Mouse (Mus musculus): ENCODE measurements at regions not wholly inside any gene's neighbourhood (a gene's known extent, or its start where the extent isn't known, plus 50 kb on each side); places are given as distances from the start of the nearest gene placed in this dataset.

DNA sequence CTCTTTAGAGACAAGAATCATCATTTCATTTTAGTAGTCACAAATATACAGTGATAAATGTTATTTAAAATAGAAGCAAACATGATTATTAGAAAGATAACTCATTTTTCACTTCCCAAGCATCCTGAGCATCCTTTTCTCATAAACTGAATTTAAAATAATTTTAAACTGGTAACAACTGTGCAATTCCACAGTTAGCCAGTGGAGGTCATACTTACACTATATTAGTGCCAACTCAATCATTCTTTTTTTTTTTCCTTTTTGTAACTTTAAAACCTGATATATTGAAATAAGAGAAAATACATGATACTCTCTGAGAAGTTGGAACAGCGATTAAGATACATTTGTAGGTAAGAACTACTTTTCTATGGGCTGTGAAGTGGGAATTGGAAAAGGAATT, 113.2 kb upstream of the Gm17509 start:
- Histone ChIP-seq H3K4me3 (replicated peaks) (no peak overlapping the region), H3K27me3 (no peaks in the 10 kb centered on the region), H3K4me2 (replicated peaks) (no peak overlapping the region), H3K36me3 (no peaks in the 10 kb centered on the region), H3K9me3 (no peaks in the 10 kb centered on the region), H3K9ac (replicated peaks) (no peak overlapping the region), H3K4me1 (replicated peaks) (no peaks in the 10 kb centered on the region), H3K27ac (no peak overlapping the region)
- WGBS = 15% methylated on average over 1 of the region's 1 CpGs
- no peak for ATAC-seq

DNA sequence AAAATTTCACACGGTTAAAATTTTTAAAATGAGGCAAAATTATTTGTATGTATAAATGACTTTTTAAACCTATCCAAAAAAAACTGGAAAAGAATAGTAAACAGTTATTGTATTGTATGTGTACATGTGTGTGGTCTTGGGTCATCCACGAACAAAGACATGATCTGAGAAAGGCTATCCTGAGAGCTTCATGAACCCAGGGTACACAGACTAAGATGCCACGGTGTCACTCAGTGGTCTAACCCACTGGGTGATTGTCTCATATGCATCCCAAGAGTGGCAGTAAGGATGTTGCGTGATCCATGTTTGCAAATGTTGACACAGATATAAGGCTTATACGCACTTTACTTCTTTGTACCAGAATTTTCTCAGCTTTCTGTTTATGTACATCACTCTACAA, 113.7 kb upstream of the Gm17509 start:
- H3K4me2 ChIP-seq (replicated peaks) = no peak overlapping the region
- H3K4me1 ChIP-seq (replicated peaks) = no peaks in the 10 kb centered on the region
- no peak for ATAC-seq
- no peaks in the 10 kb centered on the region for H3K9me3 ChIP-seq
- H3K27ac ChIP-seq = no peak overlapping the region
- H3K36me3 ChIP-seq = no peaks in the 10 kb centered on the region
- 90% methylated on average over 5 of the region's 5 CpGs for WGBS
- H3K27me3 ChIP-seq = no peaks in the 10 kb centered on the region
- H3K4me3 ChIP-seq (replicated peaks) = no peak overlapping the region
- no peak overlapping the region for H3K9ac ChIP-seq (replicated peaks)

DNA sequence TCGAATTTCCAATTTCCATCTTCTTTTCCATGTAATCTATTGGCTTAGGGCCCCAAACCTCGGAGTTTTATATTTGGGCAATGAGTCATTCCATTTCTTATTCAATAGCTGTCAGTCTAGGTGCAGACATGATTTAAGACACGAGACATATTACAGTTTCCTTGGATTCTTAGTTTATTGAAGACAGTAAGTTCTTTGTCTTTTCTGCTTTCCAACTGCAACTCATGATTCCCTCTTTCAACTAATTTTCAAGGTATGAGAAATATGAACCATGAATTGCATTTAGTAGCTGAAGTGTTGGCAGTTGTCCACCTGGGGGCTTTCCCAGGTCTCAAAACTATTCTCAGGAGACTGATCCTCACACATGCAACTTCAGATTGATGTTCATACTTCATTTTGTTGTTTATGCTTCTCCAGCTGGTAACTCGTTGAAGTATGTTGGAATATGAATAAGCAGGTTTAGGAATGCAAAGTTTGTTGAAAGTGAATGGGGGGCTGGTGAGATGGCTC, 160.3 kb upstream of the Gm17509 start:
- Histone ChIP-seq H3K27me3 (no peaks in the 10 kb centered on the region), H3K4me2 (replicated peaks) (no peak overlapping the region), H3K9ac (replicated peaks) (no peak overlapping the region), H3K27ac (no peak overlapping the region), H3K9me3 (no peaks in the 10 kb centered on the region), H3K4me3 (replicated peaks) (no peak overlapping the region), H3K4me1 (replicated peaks) (no peaks in the 10 kb centered on the region), H3K36me3 (no peaks in the 10 kb centered on the region)
- ATAC-seq = no peak
- WGBS = 86% methylated on average over 4 of the region's 4 CpGs

DNA sequence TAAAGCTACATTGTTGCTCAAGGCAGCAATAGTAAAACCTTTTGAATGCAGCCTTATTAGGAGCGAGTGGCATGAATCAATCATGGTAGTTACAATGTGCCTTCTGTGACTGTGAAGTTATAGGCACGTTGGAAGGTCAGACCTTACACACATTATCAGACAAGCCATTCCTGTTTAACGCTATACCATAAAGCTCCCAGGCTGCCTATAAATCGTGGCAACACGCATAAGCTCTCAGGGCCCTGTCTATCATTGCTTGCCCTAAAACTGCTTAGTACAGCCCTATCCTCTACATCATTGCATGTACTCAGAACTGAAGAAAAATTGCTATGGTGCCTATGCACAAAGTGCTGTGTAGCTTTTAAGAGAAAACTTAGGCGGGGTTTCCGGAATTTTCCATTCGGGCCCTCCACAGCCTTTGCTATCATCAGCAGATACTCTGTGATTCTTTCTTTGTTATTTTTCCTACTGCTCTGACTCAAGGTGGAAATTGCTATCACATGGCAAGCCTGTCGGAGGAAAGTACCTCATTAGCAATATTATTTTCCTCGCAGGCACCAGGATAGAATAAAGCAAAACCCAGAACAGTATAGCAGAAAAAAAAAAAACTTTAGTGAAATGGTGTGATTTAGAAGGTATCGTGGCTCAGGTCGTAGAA, 162.7 kb upstream of the Gm17509 start:
- 86% methylated on average over 12 of the region's 12 CpGs for WGBS
- 0 out of 2 replicates have a peak, but pooled peaks have one; percentile 40 for ATAC-seq

DNA sequence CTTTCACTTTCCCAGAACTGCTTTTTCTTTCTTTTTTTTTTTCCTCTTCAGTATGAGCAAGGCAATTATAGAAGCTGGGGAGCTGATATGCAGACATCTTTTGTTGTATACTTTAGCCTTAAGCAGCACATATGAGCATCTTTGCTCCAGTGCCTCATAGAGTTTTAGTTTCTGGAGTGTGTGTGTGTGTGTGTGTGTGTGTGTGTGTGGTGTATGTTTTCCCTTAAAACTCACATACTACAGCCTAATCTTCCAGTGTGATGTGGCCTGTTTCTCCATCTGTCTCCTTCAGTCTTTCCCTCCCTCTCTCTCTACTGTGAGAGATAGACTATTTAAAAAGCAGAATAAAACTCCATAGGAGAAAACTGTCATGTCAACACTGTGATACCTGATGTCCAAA, 169.4 kb upstream of the Gm17509 start:
- Histone ChIP-seq H3K4me2 (replicated peaks) (no peak overlapping the region), H3K4me3 (replicated peaks) (no peak overlapping the region), H3K36me3 (no peaks in the 10 kb centered on the region), H3K4me1 (replicated peaks) (no peaks in the 10 kb centered on the region), H3K9me3 (no peaks in the 10 kb centered on the region), H3K27me3 (no peaks in the 10 kb centered on the region), H3K9ac (replicated peaks) (no peak overlapping the region), H3K27ac (no peak overlapping the region)
- ATAC-seq = no peak

More for the DNA sequence above, 162.7 kb upstream of the Gm17509 start:
- H3K9ac ChIP-seq (replicated peaks) = no peak overlapping the region
- H3K4me3 ChIP-seq (replicated peaks) = no peak overlapping the region
- no peaks in the 10 kb centered on the region for H3K36me3 ChIP-seq
- H3K9me3 ChIP-seq = no peaks in the 10 kb centered on the region
- no peak overlapping the region for H3K27ac ChIP-seq
- no peak overlapping the region for H3K4me2 ChIP-seq (replicated peaks)
- no peaks in the 10 kb centered on the region for H3K4me1 ChIP-seq (replicated peaks)
- no peaks in the 10 kb centered on the region for H3K27me3 ChIP-seq

DNA sequence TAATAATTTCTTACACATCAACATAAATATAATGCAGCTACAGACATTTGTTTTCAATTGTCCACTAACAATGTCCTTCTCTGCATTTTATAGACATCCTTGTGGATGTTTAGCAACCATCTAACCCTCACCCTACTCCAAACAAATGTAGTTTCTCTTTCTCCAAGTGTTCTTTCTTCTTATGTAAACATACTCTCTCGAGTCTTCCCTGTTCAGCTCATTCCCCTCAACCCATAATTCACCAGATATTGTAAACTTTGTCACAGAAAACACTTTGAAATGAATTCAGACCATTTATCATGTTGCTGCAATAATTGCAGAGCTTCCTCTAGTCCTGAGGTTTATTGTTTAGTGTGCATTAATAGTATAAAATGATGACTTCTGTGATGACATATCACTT, 172.6 kb upstream of the Gm17509 start:
- Histone ChIP-seq H3K9me3 (no peaks in the 10 kb centered on the region), H3K4me3 (replicated peaks) (no peak overlapping the region), H3K4me1 (replicated peaks) (no peaks in the 10 kb centered on the region), H3K36me3 (no peaks in the 10 kb centered on the region), H3K27me3 (no peaks in the 10 kb centered on the region), H3K9ac (replicated peaks) (no peak overlapping the region), H3K27ac (no peak overlapping the region), H3K4me2 (replicated peaks) (no peak overlapping the region)
- 64% methylated on average over 1 of the region's 1 CpGs for WGBS
- ATAC-seq = no peak

DNA sequence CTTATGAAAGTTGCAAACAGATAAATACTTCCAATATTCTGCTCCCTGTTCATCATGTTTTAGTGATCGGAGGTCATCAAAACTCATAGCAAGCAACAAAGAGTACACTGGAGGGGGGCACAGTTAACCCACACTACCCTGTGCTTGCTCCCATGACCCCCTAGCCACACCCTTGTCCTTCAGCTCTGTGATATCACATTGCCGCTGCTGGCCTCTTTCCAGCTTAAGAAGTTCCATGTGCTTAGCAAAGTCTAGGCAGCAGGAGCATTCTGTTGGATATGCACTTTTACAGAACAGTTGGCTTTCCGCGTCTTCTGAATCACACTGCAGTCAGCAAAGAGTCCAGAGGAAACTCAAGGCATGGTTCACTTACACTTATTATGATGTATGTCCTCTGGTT, 180.4 kb upstream of the Gm17509 start:
- H3K4me3 ChIP-seq (replicated peaks) = no peak overlapping the region
- H3K27ac ChIP-seq = no peak overlapping the region
- no peak overlapping the region for H3K4me2 ChIP-seq (replicated peaks)
- no peaks in the 10 kb centered on the region for H3K36me3 ChIP-seq
- no peaks in the 10 kb centered on the region for H3K9me3 ChIP-seq
- no peak for ATAC-seq
- no peak overlapping the region for H3K9ac ChIP-seq (replicated peaks)
- H3K4me1 ChIP-seq (replicated peaks) = no peaks in the 10 kb centered on the region
- WGBS = 86% methylated on average over 4 of the region's 4 CpGs
- H3K27me3 ChIP-seq = no peaks in the 10 kb centered on the region

DNA sequence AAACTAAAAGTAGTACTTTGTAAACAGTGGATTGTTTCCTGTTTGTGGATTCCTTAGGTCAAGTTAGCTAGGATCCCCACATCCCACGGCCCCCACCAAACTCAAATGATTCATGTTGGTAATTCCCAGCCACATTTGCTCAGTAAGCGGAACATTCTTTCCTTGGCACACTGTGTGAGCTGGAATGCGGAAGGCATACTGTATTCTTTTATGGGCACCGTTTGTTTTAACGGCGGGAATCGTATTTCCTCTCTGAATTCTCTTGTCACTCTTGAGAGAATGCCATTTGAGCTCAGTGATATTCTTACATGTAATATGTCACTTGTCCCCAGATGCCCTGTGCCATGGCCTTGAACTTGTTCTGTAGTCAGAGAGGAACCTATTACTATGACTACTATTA, 189.1 kb upstream of the Gm17509 start:
- no peak overlapping the region for H3K4me3 ChIP-seq (replicated peaks)
- H3K9me3 ChIP-seq = no peaks in the 10 kb centered on the region
- 89% methylated on average over 7 of the region's 7 CpGs for WGBS
- no peak overlapping the region for H3K27ac ChIP-seq
- no peak overlapping the region for H3K9ac ChIP-seq (replicated peaks)
- no peaks in the 10 kb centered on the region for H3K4me1 ChIP-seq (replicated peaks)
- no peak for ATAC-seq
- H3K36me3 ChIP-seq = no peaks in the 10 kb centered on the region
- H3K27me3 ChIP-seq = no peaks in the 10 kb centered on the region
- no peak overlapping the region for H3K4me2 ChIP-seq (replicated peaks)

DNA sequence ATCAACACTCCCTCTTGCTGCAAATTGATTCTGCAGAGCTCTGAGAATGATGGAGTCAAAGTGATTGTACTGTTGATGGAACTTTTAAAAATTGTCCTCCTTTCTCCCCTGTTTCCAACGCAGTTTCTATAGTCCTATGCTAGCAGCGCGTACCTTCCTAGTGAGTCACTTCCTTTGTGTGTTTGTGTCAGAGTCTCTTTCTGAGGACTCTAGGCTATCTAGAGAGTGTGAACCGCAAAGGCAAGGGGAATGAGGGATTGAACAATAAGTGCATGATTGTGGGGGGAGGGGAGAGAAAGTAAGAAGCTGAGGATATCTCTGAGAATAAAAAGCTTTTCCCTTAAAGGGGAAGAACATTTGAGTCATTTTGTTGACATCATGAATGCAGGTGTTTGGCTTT, 188.5 kb upstream of the Hcn1 start:
- H3K4me2 ChIP-seq (replicated peaks) = no peak overlapping the region
- H3K4me1 ChIP-seq (replicated peaks) = no peaks in the 10 kb centered on the region
- H3K9me3 ChIP-seq = no peaks in the 10 kb centered on the region
- no peak overlapping the region for H3K9ac ChIP-seq (replicated peaks)
- no peak overlapping the region for H3K27ac ChIP-seq
- H3K36me3 ChIP-seq = no peaks in the 10 kb centered on the region
- no peak overlapping the region for H3K4me3 ChIP-seq (replicated peaks)
- WGBS = 88% methylated on average over 4 of the region's 4 CpGs
- H3K27me3 ChIP-seq = no peaks in the 10 kb centered on the region
- no peak for ATAC-seq

DNA sequence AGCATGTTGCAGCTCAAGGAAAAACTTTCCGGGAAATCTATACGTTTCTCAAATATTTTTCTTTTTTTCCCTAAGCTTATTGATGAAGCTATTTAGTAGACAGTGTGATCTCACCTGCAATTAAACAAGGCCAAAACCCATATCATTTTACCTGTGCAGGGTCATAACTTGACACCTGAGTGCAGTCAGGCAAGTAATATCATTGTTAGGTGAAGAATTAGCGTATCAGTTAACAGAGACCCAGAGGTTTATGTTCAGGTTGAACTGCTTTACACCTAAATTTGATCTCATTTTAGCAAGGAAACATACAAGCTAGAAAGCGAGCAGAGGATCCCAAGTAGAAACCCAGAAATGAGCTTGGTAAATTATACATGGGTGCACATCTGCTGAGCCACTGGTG, 178.6 kb upstream of the Hcn1 start:
- H3K9ac ChIP-seq (replicated peaks) = no peak overlapping the region
- no peaks in the 10 kb centered on the region for H3K4me1 ChIP-seq (replicated peaks)
- ATAC-seq = no peak
- H3K36me3 ChIP-seq = no peaks in the 10 kb centered on the region
- H3K4me3 ChIP-seq (replicated peaks) = no peak overlapping the region
- H3K27ac ChIP-seq = no peak overlapping the region
- 95% methylated on average over 4 of the region's 4 CpGs for WGBS
- H3K4me2 ChIP-seq (replicated peaks) = no peak overlapping the region
- no peaks in the 10 kb centered on the region for H3K9me3 ChIP-seq
- H3K27me3 ChIP-seq = no peaks in the 10 kb centered on the region

DNA sequence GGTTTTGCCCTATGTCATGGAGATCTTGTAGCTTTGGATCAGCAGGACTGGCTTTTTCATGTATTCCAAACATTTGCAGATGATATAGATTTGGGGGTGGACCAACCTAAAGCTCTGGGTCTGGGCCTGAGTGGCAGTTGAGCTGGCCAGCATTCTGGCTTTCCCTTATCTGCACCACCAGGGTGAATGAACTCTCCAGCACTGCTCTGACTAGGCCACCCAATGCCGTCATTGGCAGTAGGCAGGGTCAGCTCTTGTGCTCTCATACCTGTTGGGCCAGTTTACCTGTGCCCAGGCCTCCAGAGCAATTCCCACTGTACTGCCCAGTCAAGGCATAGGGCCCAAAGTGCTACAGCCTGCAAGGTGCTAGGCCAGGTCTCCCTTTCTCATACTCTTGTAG, 177.1 kb upstream of the Hcn1 start:
- Histone ChIP-seq H3K36me3 (no peaks in the 10 kb centered on the region), H3K9ac (replicated peaks) (no peak overlapping the region), H3K4me2 (replicated peaks) (no peak overlapping the region), H3K4me3 (replicated peaks) (no peak overlapping the region), H3K27me3 (no peaks in the 10 kb centered on the region), H3K27ac (no peak overlapping the region), H3K4me1 (replicated peaks) (no peaks in the 10 kb centered on the region), H3K9me3 (no peaks in the 10 kb centered on the region)
- peak; percentile 34; the same call in 1 of the 2 replicates for ATAC-seq
- WGBS = 88% methylated on average over 1 of the region's 1 CpGs

DNA sequence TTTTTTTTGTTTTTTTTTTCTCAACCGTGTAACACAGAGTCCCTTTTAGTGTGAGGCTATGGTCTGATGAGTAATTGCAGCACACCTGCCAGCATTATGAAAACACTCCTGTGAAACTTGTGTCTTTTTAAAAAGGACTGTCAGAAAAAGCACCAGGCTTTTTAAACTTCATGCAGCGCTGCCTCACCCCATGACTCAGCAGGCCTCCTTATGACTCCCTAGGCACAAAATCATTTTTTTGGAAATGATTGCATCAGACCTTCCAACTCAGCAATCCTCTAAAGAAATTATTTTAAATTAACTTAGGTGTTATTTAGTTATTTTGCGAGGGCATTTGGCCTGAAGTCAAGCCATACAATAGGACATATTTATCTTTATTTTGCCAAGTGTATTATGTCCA, 134.7 kb upstream of the Hcn1 start:
- Histone ChIP-seq H3K9me3 (no peaks in the 10 kb centered on the region), H3K4me2 (replicated peaks) (no peak overlapping the region), H3K36me3 (no peaks in the 10 kb centered on the region), H3K27ac (no peak overlapping the region), H3K27me3 (no peaks in the 10 kb centered on the region), H3K4me3 (replicated peaks) (no peak overlapping the region), H3K9ac (replicated peaks) (no peak overlapping the region), H3K4me1 (replicated peaks) (no peaks in the 10 kb centered on the region)
- ATAC-seq = no peak
- 84% methylated on average over 3 of the region's 3 CpGs for WGBS

DNA sequence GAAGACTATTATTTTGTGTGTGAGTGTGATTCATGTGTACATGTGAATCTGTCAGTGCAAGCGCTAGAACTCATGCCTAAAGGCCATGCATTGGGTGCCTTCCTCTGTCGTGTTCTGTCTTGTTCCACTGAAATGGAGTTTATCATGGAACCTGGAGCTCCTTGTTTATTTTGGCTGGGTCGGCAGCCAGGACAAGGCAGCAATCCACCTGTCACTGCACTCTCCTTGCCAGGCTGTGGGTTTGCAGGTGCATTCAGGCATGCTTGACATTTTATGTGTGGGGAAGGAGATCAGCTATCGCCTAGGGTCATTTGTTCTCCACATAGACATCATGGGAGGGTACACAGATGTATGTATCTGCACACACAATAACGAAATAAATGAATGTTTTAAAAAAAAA, 129.4 kb upstream of the Hcn1 start:
- no peak for ATAC-seq
- Histone ChIP-seq H3K4me1 (replicated peaks) (no peaks in the 10 kb centered on the region), H3K27me3 (no peaks in the 10 kb centered on the region), H3K27ac (no peak overlapping the region), H3K9me3 (no peaks in the 10 kb centered on the region), H3K36me3 (no peaks in the 10 kb centered on the region), H3K9ac (replicated peaks) (no peak overlapping the region), H3K4me2 (replicated peaks) (no peak overlapping the region), H3K4me3 (replicated peaks) (no peak overlapping the region)
- 84% methylated on average over 5 of the region's 5 CpGs for WGBS

Data from midbrain, embryonic 13.5 days (tissue).